Mouse (Mus musculus) liver, postnatal 0 days (tissue): ENCODE results near the gene Evi2a. TPM values are rescaled to one million over a fixed set of nuclear protein-coding genes. Genes with fewer than 3 reads are reported as not detected.

Experiments
- ATAC-seq: fragments of 200-750 bp; cut with Nextera tagmentation; 2 replicates; pipeline ENCODE4 v1.8.0; 2017; ENCODE audit warnings: mild to moderate bottlenecking, moderate library complexity
- DNase-seq: peaks from one replicate; pipeline ENCODE4 v3.0.0-alpha.2; 2016
- H3K27ac ChIP-seq: fragments of 300-500 bp; sonication (generic); 2 replicates; pipeline ENCODE4 v1.5.1; 2014; ENCODE audit warnings: antibody characterized with exemption, moderate library complexity, mild to moderate bottlenecking, low read depth
- H3K27me3 ChIP-seq: fragments of 300-500 bp; sonication (generic); 2 replicates; pipeline ENCODE4 v1.6.1; 2014; ENCODE audit warnings: low read length, control low read depth, mixed read lengths; ENCODE audit not compliant: insufficient read depth
- H3K36me3 ChIP-seq: fragments of 300-500 bp; sonication (generic); replicated peaks from 2 replicates; pipeline ENCODE4 v1.6.1; 2014; ENCODE audit warnings: mild to moderate bottlenecking, control low read depth, low read length, moderate library complexity, mixed read lengths; ENCODE audit not compliant: insufficient read depth
- H3K4me1 ChIP-seq: fragments of 300-500 bp; sonication (generic); 2 replicates; pipeline ENCODE4 v1.6.1; 2014; ENCODE audit warnings: antibody characterized with exemption, mild to moderate bottlenecking, control low read depth; ENCODE audit not compliant: insufficient read depth
- H3K4me2 ChIP-seq: fragments of 300-500 bp; sonication (generic); 2 replicates; pipeline ENCODE4 v1.6.1; 2014; ENCODE audit warnings: low read depth, mild to moderate bottlenecking, low read length, moderate library complexity, mixed read lengths
- H3K4me3 ChIP-seq: fragments of 300-500 bp; sonication (generic); 2 replicates; pipeline ENCODE4 v1.5.1; 2014; ENCODE audit warnings: low read depth, low read length
- H3K9ac ChIP-seq: fragments of 300-500 bp; sonication (generic); replicated peaks from 2 replicates; pipeline ENCODE4 v1.6.1; 2014; ENCODE audit warnings: mild to moderate bottlenecking, moderate library complexity
- H3K9me3 ChIP-seq: fragments of 300-500 bp; sonication (generic); 2 replicates; pipeline ENCODE4 v1.6.1; 2016; ENCODE audit warnings: mild to moderate bottlenecking, control low read depth, low read length, mixed read lengths
- CTCF ChIP-seq: sonication (generic); IDR thresholded peaks from 2 replicates; pipeline ENCODE4 v1.5.1; 2016; ENCODE audit warnings: antibody characterized with exemption, low read depth
- EP300 ChIP-seq: IDR thresholded peaks from 2 replicates; pipeline ENCODE4 v1.6.1; 2016; ENCODE audit warnings: antibody characterized with exemption, low read depth, mild to moderate bottlenecking
- WGBS: fragments of 180-500 bp; shearing (Covaris S2); extraction: QIAGEN DNeasy Blood & Tissue Kit; methylation state at CpG from one replicate; pipeline ENCODE4 v1.1.7; 2014; ENCODE audit not compliant: insufficient replicate concordance; 5-methylcytosine and 5-hydroxymethylcytosine counted together
- polyA plus RNA-seq: library from polyadenylated mRNA; unstranded; fragments of >200 nt; fragmentation: Nextera tagmentation; extraction: Ambion mirVana; gene quantifications from 2 replicates; pipeline ENCODE4 v1.2.1, GENCODE M21; 2015

Evi2a gene
- polyA plus RNA-seq, 1 experiment from 2014 or later: 6.7 TPM

GRCm38 (mm10) chr11:79528601-79529000 lies 1.8 kb downstream of the Evi2a start:
- DNase-seq: no peak
- H3K27me3 ChIP-seq: no peaks in the 10 kb centered on the region
- peak overlapping the region; percentile 39 for H3K4me2 ChIP-seq

GRCm38 (mm10) chr11:79527739-79528384 lies 2.5 kb downstream of the Evi2a start:
- ATAC-seq (peak; percentile 57; the same call in 1 of the 2 replicates), DNase-seq (peak; percentile 34)
- Histone ChIP-seq H3K9ac (no peak overlapping the region), H3K36me3 (no peaks in the 10 kb centered on the region), H3K9me3 (no peaks in the 10 kb centered on the region), H3K4me2 (peak overlapping the region; percentile 39), H3K4me3 (peak overlapping the region; percentile 36), H3K27me3 (no peaks in the 10 kb centered on the region), H3K4me1 (peaks cover 15% of the 10 kb centered on the region; the same call in 1 of the 2 replicates), H3K27ac (peak overlapping the region; percentile 79)
- 36% methylated on average over 5 of the region's 5 CpGs for WGBS
- TF ChIP-seq EP300 (no peak), CTCF (no peak)

More at GRCm38 (mm10) chr11:79528601-79529000, 1.8 kb downstream of the Evi2a start:
- Histone ChIP-seq H3K9ac (no peak overlapping the region; the same call in 1 of the 2 replicates), H3K36me3 (no peaks in the 10 kb centered on the region), H3K27ac (peak overlapping the region; percentile 79), H3K9me3 (no peaks in the 10 kb centered on the region), H3K4me1 (peaks cover 15% of the 10 kb centered on the region; the same call in 1 of the 2 replicates), H3K4me3 (peak overlapping the region; percentile 36)
- no peak for ATAC-seq
- WGBS: 51% methylated on average over 3 of the region's 3 CpGs
- no peak for TF ChIP-seq CTCF
- TF ChIP-seq EP300: no peak

GRCm38 (mm10) chr11:79527015-79527738 lies 3.2 kb downstream of the Evi2a start:
- DNase-seq (peak; percentile 26), ATAC-seq (peak; percentile 22)
- Histone ChIP-seq H3K27me3 (no peaks in the 10 kb centered on the region), H3K4me3 (no peak overlapping the region), H3K4me2 (peak overlapping the region; percentile 39), H3K9me3 (no peaks in the 10 kb centered on the region), H3K36me3 (no peaks in the 10 kb centered on the region), H3K9ac (no peak overlapping the region), H3K4me1 (peaks cover 15% of the 10 kb centered on the region; the same call in 1 of the 2 replicates), H3K27ac (peak overlapping the region; percentile 79)
- WGBS: 30% methylated on average over 15 of the region's 15 CpGs
- TF ChIP-seq CTCF (no peak), EP300 (no peak)

GRCm38 (mm10) chr11:79526549-79526948 lies 3.9 kb downstream of the Evi2a start:
- DNase-seq: no peak
- Histone ChIP-seq H3K36me3 (no peaks in the 10 kb centered on the region), H3K9ac (no peak overlapping the region), H3K27ac (peak overlapping the region; percentile 79), H3K4me1 (peaks cover 15% of the 10 kb centered on the region; the same call in 1 of the 2 replicates), H3K27me3 (no peaks in the 10 kb centered on the region), H3K4me2 (peak overlapping the region; percentile 39; the same call in 1 of the 2 replicates), H3K9me3 (no peaks in the 10 kb centered on the region), H3K4me3 (no peak overlapping the region)
- TF ChIP-seq CTCF: no peak
- TF ChIP-seq EP300: no peak
- no peak for ATAC-seq
- 75% methylated on average over 3 of the region's 3 CpGs for WGBS

- ATAC-seq (no peak), DNase-seq (no peak)
- 63% methylated on average over 1 of the region's 1 CpGs for WGBS
- Histone ChIP-seq H3K27ac (peak overlapping the region; percentile 62), H3K4me1 (peaks cover 26% of the 10 kb centered on the region; the same call in 1 of the 2 replicates), H3K36me3 (no peaks in the 10 kb centered on the region), H3K4me3 (no peak overlapping the region), H3K27me3 (no peaks in the 10 kb centered on the region), H3K4me2 (peak overlapping the region; percentile 29), H3K9ac (no peak overlapping the region; the same call in 1 of the 2 replicates), H3K9me3 (no peaks in the 10 kb centered on the region)
- TF ChIP-seq CTCF (no peak), EP300 (no peak)
Observed at GRCm38 (mm10) chr11:79524310-79524575, 6.2 kb downstream of the Evi2a start.

GRCm38 (mm10) chr11:79523560-79524309 lies 6.7 kb downstream of the Evi2a start, which contains the start of gene Evi2b:
Evi2b (minus strand) TSS chr11:79523762.
- peak within 1 kb of the TSS; percentile 52 for H3K4me2 ChIP-seq
- H3K27me3 ChIP-seq: no peaks in the 10 kb centered on the region
- ATAC-seq (no peak), DNase-seq (no peak)
- H3K36me3 ChIP-seq: no peaks in the 10 kb centered on the region
- WGBS: 24% methylated on average over 10 of the region's 10 CpGs
- peak within 1 kb of the TSS; percentile 62 for H3K27ac ChIP-seq
- peak within 1 kb of the TSS; percentile 33 for H3K4me3 ChIP-seq
- peak within 1 kb of the TSS; percentile 12; the same call in 1 of the 2 replicates for H3K9ac ChIP-seq
- no peaks in the 10 kb centered on the region for H3K9me3 ChIP-seq
- H3K4me1 ChIP-seq: peaks cover 31% of the 10 kb centered on the region; the same call in 1 of the 2 replicates
- TF ChIP-seq EP300 (0 out of 2 replicates have a peak, but pooled peaks have one; percentile 17), CTCF (no peak)
